Mouse (Mus musculus) cortical plate, adult 2 months (tissue): Measurements from ENCODE around the gene Smim4.

Source experiments
- CTCF ChIP-seq: fragments of 200-500 bp; IDR thresholded peaks from 2 replicates; pipeline ENCODE4 v1.5.1; 2011; ENCODE audit warnings: mild to moderate bottlenecking, control low read depth, low read length; ENCODE audit not compliant: insufficient read depth; ENCODE audit errors: extremely low read depth
- POLR2A ChIP-seq: fragments of 200-500 bp; IDR thresholded peaks from 2 replicates; pipeline ENCODE4 v1.6.1; 2011; ENCODE audit warnings: mild to moderate bottlenecking, low read length, control low read depth; ENCODE audit not compliant: insufficient read depth; ENCODE audit errors: extremely low read depth

- TF ChIP-seq POLR2A (no peak), CTCF (no peak)
These were observed 12.3 kb upstream of the Smim4 start for GRCm38 (mm10) chr14:31141011-31141410.
